Mouse (Mus musculus) lung, embryonic 14.5 days (tissue): ENCODE results near the gene Vwa8. TPM values are rescaled to one million over a fixed set of nuclear protein-coding genes. Genes with fewer than 3 reads are reported as not detected.

ENCODE experiments used
- ATAC-seq: fragments of 200-750 bp; cut with Nextera tagmentation; 2 replicates; pipeline ENCODE4 v1.8.0; 2017; ENCODE audit warnings: mild to moderate bottlenecking, moderate TSS enrichment, moderate library complexity; ENCODE audit not compliant: insufficient read depth
- DNase-seq: peaks from one replicate; pipeline ENCODE4 v3.0.0-alpha.2; 2015
- H3K27ac ChIP-seq: fragments of 300-500 bp; sonication (generic); 2 replicates; pipeline ENCODE4 v1.5.1; 2014; ENCODE audit warnings: low read depth, mild to moderate bottlenecking, moderate library complexity
- H3K27me3 ChIP-seq: fragments of 300-500 bp; sonication (generic); 2 replicates; pipeline ENCODE4 v1.6.1; 2014; ENCODE audit warnings: low read length, control low read depth; ENCODE audit not compliant: insufficient read depth
- H3K36me3 ChIP-seq: fragments of 300-500 bp; sonication (generic); 2 replicates; pipeline ENCODE4 v1.6.1; 2014; ENCODE audit warnings: control low read depth; ENCODE audit not compliant: insufficient read depth
- H3K4me1 ChIP-seq: fragments of 300-500 bp; sonication (generic); 2 replicates; pipeline ENCODE4 v1.6.1; 2014; ENCODE audit warnings: antibody characterized with exemption, control low read depth; ENCODE audit not compliant: insufficient read depth
- H3K4me2 ChIP-seq: fragments of 300-500 bp; sonication (generic); 2 replicates; pipeline ENCODE4 v1.6.1; 2014; ENCODE audit warnings: mild to moderate bottlenecking
- H3K4me3 ChIP-seq: fragments of 300-500 bp; sonication (generic); 2 replicates; pipeline ENCODE4 v1.5.1; 2014; ENCODE audit warnings: low read depth, low read length
- H3K9ac ChIP-seq: fragments of 300-500 bp; sonication (generic); 2 replicates; pipeline ENCODE4 v1.6.1; 2014
- H3K9me3 ChIP-seq: fragments of 300-500 bp; sonication (generic); 2 replicates; pipeline ENCODE4 v1.6.1; 2016; ENCODE audit warnings: low read depth, low read length, control low read depth
- CTCF ChIP-seq: IDR thresholded peaks from 2 replicates; pipeline ENCODE4 v1.5.1; 2016; ENCODE audit warnings: antibody characterized with exemption, low read depth
- WGBS: fragments of 180-500 bp; shearing (Covaris S2); extraction: QIAGEN DNeasy Blood & Tissue Kit; methylation state at CpG from one replicate; pipeline ENCODE4 v1.1.7; 2014; 5-methylcytosine and 5-hydroxymethylcytosine counted together
- polyA plus RNA-seq: library from polyadenylated mRNA; unstranded; fragments of >200 nt; fragmentation: Nextera tagmentation; extraction: Ambion mirVana; gene quantifications from 2 replicates; pipeline ENCODE4 v1.2.1, GENCODE M21; 2014

Gene Vwa8
- polyA plus RNA-seq, 1 experiment from 2014 or later, result 12.5 TPM

DNA sequence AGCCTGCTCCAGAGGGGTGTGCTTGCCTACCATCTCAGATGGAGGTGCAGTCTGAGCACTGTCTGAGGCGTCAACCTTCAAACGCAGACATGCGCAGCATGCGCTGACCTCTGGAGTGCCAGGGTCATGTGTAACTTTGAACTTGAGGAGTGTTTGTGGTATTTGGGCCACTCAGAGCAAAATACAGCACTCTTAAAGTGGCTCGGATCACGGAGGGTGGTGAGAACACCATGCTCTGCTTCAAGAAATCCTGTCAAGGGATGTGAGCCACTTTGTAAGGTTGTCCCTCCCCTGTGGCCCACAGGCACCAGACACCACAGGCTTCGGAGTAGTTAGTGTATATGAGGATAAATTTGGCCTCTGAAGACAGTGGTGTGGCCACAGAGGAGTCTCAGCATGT is 356.0 kb downstream of the Vwa8 start:
- no peak overlapping the region for H3K4me2 ChIP-seq
- H3K4me3 ChIP-seq, result no peak overlapping the region
- 70% methylated on average over 7 of the region's 7 CpGs for WGBS
- H3K27me3 ChIP-seq, result no peaks in the 10 kb centered on the region
- H3K36me3 ChIP-seq, result no peaks in the 10 kb centered on the region
- DNase-seq (no peak), ATAC-seq (no peak)
- H3K27ac ChIP-seq, result no peak overlapping the region
- TF ChIP-seq CTCF, result no peak
- H3K9ac ChIP-seq, result no peak overlapping the region
- H3K9me3 ChIP-seq, result no peaks in the 10 kb centered on the region
- H3K4me1 ChIP-seq, result peaks cover 6% of the 10 kb centered on the region

GRCm38 (mm10) chr14:79206210-79206609 is 357.4 kb downstream of the Vwa8 start:
- Histone ChIP-seq H3K9ac (no peak overlapping the region), H3K36me3 (no peaks in the 10 kb centered on the region), H3K4me2 (peak overlapping the region; percentile 8; the same call in 1 of the 2 replicates), H3K4me3 (no peak overlapping the region), H3K27ac (peak overlapping the region; percentile 33; the same call in 1 of the 2 replicates), H3K27me3 (no peaks in the 10 kb centered on the region), H3K9me3 (no peaks in the 10 kb centered on the region), H3K4me1 (peaks cover 6% of the 10 kb centered on the region)
- WGBS, result 36% methylated on average over 11 of the region's 11 CpGs
- ATAC-seq (peak; percentile 93), DNase-seq (peak; percentile 97)
- no peak for TF ChIP-seq CTCF

- H3K36me3 ChIP-seq, result no peaks in the 10 kb centered on the region
- no peaks in the 10 kb centered on the region for H3K27me3 ChIP-seq
- no peak overlapping the region for H3K4me2 ChIP-seq
- H3K9me3 ChIP-seq, result no peaks in the 10 kb centered on the region
- DNase-seq, result no peak
- peaks cover 6% of the 10 kb centered on the region for H3K4me1 ChIP-seq
- no peak overlapping the region for H3K27ac ChIP-seq
- no peak for ATAC-seq
- no peak for TF ChIP-seq CTCF
- no peak overlapping the region for H3K9ac ChIP-seq
- H3K4me3 ChIP-seq, result no peak overlapping the region
These were observed 359.6 kb downstream of the Vwa8 start for GRCm38 (mm10) chr14:79208468-79208867.

GRCm38 (mm10) chr14:79209813-79210212 is 361.0 kb downstream of the Vwa8 start:
- ATAC-seq, result no peak
- Histone ChIP-seq H3K27me3 (no peaks in the 10 kb centered on the region), H3K9ac (no peak overlapping the region), H3K9me3 (no peaks in the 10 kb centered on the region), H3K27ac (no peak overlapping the region), H3K4me1 (peaks cover 6% of the 10 kb centered on the region), H3K4me2 (no peak overlapping the region), H3K4me3 (no peak overlapping the region), H3K36me3 (no peaks in the 10 kb centered on the region)
- no peak for DNase-seq
- TF ChIP-seq CTCF, result no peak
- 85% methylated on average over 3 of the region's 3 CpGs for WGBS

DNA sequence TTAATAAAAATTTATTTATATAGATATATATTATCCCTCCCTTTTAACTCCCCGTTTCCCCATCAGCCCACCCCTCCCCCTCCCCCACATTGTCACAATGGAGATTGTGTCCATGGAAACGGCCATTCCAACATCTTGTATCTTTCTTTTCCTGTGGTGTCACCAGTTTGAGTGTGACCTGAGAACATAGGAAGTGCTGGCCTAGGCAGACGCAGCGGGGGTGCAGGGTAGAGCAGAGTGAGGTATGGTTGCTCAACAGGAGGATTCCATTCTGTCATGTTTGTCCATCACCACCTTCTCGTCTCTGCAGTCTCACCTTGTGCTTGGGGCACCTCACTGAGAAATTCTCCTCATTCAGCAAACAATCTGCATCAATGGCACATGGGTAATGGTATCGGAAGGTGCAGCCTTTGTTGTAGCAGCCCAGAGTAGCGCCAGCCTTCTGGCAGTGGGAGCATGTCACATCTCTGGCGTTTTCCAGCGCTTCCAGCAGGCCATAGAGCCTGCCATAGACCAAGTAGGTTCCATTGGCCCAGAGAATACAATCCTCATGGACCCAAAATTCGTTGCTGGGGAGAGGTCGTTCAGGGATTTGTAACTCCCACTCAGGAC is 363.6 kb downstream of the Vwa8 start:
- no peak overlapping the region for H3K27ac ChIP-seq
- no peaks in the 10 kb centered on the region for H3K9me3 ChIP-seq
- H3K4me2 ChIP-seq, result no peak overlapping the region
- TF ChIP-seq CTCF, result no peak
- no peak overlapping the region for H3K4me3 ChIP-seq
- H3K36me3 ChIP-seq, result no peaks in the 10 kb centered on the region
- H3K4me1 ChIP-seq, result no peaks in the 10 kb centered on the region
- 68% methylated on average over 11 of the region's 11 CpGs for WGBS
- no peak overlapping the region for H3K9ac ChIP-seq
- ATAC-seq (no peak), DNase-seq (no peak)
- no peaks in the 10 kb centered on the region for H3K27me3 ChIP-seq

GRCm38 (mm10) chr14:79214129-79214528 is 365.3 kb downstream of the Vwa8 start:
- Histone ChIP-seq H3K4me1 (no peaks in the 10 kb centered on the region), H3K4me2 (no peak overlapping the region), H3K27me3 (no peaks in the 10 kb centered on the region), H3K9ac (no peak overlapping the region), H3K36me3 (no peaks in the 10 kb centered on the region), H3K27ac (no peak overlapping the region), H3K9me3 (no peaks in the 10 kb centered on the region), H3K4me3 (no peak overlapping the region)
- no peak for TF ChIP-seq CTCF
- DNase-seq (no peak), ATAC-seq (no peak)
- 89% methylated on average over 6 of the region's 6 CpGs for WGBS

DNA sequence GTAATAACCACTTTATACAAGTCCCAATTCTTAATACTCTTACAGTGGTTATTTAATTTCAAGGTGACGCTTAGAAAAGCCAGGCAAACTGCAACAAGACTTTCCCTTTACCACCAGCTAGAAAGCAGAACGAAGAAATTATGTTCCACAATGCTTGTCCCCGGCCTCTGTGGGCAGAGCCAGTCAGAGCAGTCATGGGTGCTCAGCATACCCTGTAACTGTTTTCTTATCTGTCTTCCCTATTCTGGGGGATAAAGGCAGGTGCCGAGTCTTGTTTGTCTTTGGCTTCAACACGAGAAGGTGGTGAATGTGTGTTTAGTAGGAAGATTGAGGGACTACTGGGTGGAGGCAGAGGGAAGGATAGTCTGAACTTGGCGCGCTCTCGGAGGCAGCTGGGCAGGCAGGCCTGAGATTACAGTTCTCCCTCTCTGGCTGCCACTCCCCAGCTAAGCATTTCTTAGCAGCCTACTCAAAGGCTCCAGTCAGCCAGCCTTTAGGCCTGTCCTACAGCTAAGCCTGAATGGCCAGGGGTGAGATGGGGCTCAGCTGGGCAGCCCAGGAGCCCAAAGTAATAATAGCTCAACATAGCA is 365.9 kb downstream of the Vwa8 start:
- Histone ChIP-seq H3K27ac (0 out of 2 replicates have a peak overlapping the region, but pooled peaks have one; percentile 2), H3K4me1 (no peaks in the 10 kb centered on the region), H3K27me3 (no peaks in the 10 kb centered on the region), H3K9me3 (no peaks in the 10 kb centered on the region), H3K4me3 (no peak overlapping the region), H3K36me3 (no peaks in the 10 kb centered on the region), H3K4me2 (no peak overlapping the region), H3K9ac (no peak overlapping the region)
- no peak for DNase-seq
- no peak; the same call in 1 of the 2 replicates for ATAC-seq
- 69% methylated on average over 8 of the region's 8 CpGs for WGBS
- no peak for TF ChIP-seq CTCF
